Mouse (Mus musculus) fibroblast of lung, adult 2 months (primary cell): ENCODE results near the gene Tjp3.
A peak's percentile ranks its signal among the peaks of the same experiment; 100 is the strongest.

ENCODE experiments used
- DNase-seq: peaks from one replicate; pipeline ENCODE4 v3.0.0-alpha.2; 2011; ENCODE audit warnings: low read depth

Tjp3 gene

GRCm38 (mm10) chr10:81291511-81292104, at the start of gene Tjp3:
Gene Tjp3, minus strand, starts transcription at chr10:81291581.
- no peak for DNase-seq

GRCm38 (mm10) chr10:81340551-81341332, 49.4 kb upstream of the Tjp3 start:
- no peak for DNase-seq

GRCm38 (mm10) chr10:81336558-81336957, 45.2 kb upstream of the Tjp3 start:
- DNase-seq: no peak

GRCm38 (mm10) chr10:81335393-81336340, 44.3 kb upstream of the Tjp3 start:
- no peak for DNase-seq

GRCm38 (mm10) chr10:81334324-81334723, 42.9 kb upstream of the Tjp3 start:
- no peak for DNase-seq

GRCm38 (mm10) chr10:81332277-81332676, 40.9 kb upstream of the Tjp3 start:
- no peak for DNase-seq

- DNase-seq: no peak
Observed at GRCm38 (mm10) chr10:81330007-81330406, 38.6 kb upstream of the Tjp3 start.

GRCm38 (mm10) chr10:81329194-81329975, 38.0 kb upstream of the Tjp3 start:
- DNase-seq: peak; percentile 46

GRCm38 (mm10) chr10:81328386-81328785, 37.0 kb upstream of the Tjp3 start, which contains the start of gene Tbxa2r:
Gene Tbxa2r, plus strand, starts transcription at chr10:81328731.
- no peak for DNase-seq

GRCm38 (mm10) chr10:81327959-81328358, 36.6 kb upstream of the Tjp3 start:
- DNase-seq: no peak

- no peak for DNase-seq
Observed at GRCm38 (mm10) chr10:81326858-81327257, 35.5 kb upstream of the Tjp3 start.

- no peak for DNase-seq
Observed at GRCm38 (mm10) chr10:81325781-81326180, 34.4 kb upstream of the Tjp3 start.

GRCm38 (mm10) chr10:81325176-81325575, 33.8 kb upstream of the Tjp3 start:
- DNase-seq: no peak

GRCm38 (mm10) chr10:81323791-81324530, 32.6 kb upstream of the Tjp3 start:
- DNase-seq: no peak

- no peak for DNase-seq
Observed at GRCm38 (mm10) chr10:81323141-81323775, 31.9 kb upstream of the Tjp3 start.

GRCm38 (mm10) chr10:81322444-81322843, 31.1 kb upstream of the Tjp3 start:
- DNase-seq: no peak

- DNase-seq: no peak
Observed at GRCm38 (mm10) chr10:81321436-81321835, 30.1 kb upstream of the Tjp3 start.

GRCm38 (mm10) chr10:81320550-81321347, 29.4 kb upstream of the Tjp3 start, which contains the start of gene Cactin:
Gene Cactin, plus strand, starts transcription at chr10:81321103.
- DNase-seq: peak; percentile 100

GRCm38 (mm10) chr10:81319741-81320549, 28.6 kb upstream of the Tjp3 start:
- DNase-seq: no peak
